Mouse (Mus musculus) lung, embryonic 14.5 days (tissue): ENCODE measurements around the gene Xpot. TPM values are rescaled to one million over a fixed set of nuclear protein-coding genes. Genes with fewer than 3 reads are reported as not detected.

Experiments used
- ATAC-seq: fragments of 200-750 bp; cut with Nextera tagmentation; 2 replicates; pipeline ENCODE4 v1.8.0; 2017; ENCODE audit warnings: mild to moderate bottlenecking, moderate TSS enrichment, moderate library complexity; ENCODE audit not compliant: insufficient read depth
- DNase-seq: peaks from one replicate; pipeline ENCODE4 v3.0.0-alpha.2; 2015
- H3K27ac ChIP-seq: fragments of 300-500 bp; sonication (generic); 2 replicates; pipeline ENCODE4 v1.5.1; 2014; ENCODE audit warnings: low read depth, mild to moderate bottlenecking, moderate library complexity
- H3K27me3 ChIP-seq: fragments of 300-500 bp; sonication (generic); 2 replicates; pipeline ENCODE4 v1.6.1; 2014; ENCODE audit warnings: low read length, control low read depth; ENCODE audit not compliant: insufficient read depth
- H3K36me3 ChIP-seq: fragments of 300-500 bp; sonication (generic); 2 replicates; pipeline ENCODE4 v1.6.1; 2014; ENCODE audit warnings: control low read depth; ENCODE audit not compliant: insufficient read depth
- H3K4me1 ChIP-seq: fragments of 300-500 bp; sonication (generic); 2 replicates; pipeline ENCODE4 v1.6.1; 2014; ENCODE audit warnings: antibody characterized with exemption, control low read depth; ENCODE audit not compliant: insufficient read depth
- H3K4me2 ChIP-seq: fragments of 300-500 bp; sonication (generic); 2 replicates; pipeline ENCODE4 v1.6.1; 2014; ENCODE audit warnings: mild to moderate bottlenecking
- H3K4me3 ChIP-seq: fragments of 300-500 bp; sonication (generic); 2 replicates; pipeline ENCODE4 v1.5.1; 2014; ENCODE audit warnings: low read depth, low read length
- H3K9ac ChIP-seq: fragments of 300-500 bp; sonication (generic); 2 replicates; pipeline ENCODE4 v1.6.1; 2014
- H3K9me3 ChIP-seq: fragments of 300-500 bp; sonication (generic); 2 replicates; pipeline ENCODE4 v1.6.1; 2016; ENCODE audit warnings: low read depth, low read length, control low read depth
- CTCF ChIP-seq: IDR thresholded peaks from 2 replicates; pipeline ENCODE4 v1.5.1; 2016; ENCODE audit warnings: antibody characterized with exemption, low read depth
- WGBS: fragments of 180-500 bp; shearing (Covaris S2); extraction: QIAGEN DNeasy Blood & Tissue Kit; methylation state at CpG from one replicate; pipeline ENCODE4 v1.1.7; 2014; 5-methylcytosine and 5-hydroxymethylcytosine counted together
- polyA plus RNA-seq: library from polyadenylated mRNA; unstranded; fragments of >200 nt; fragmentation: Nextera tagmentation; extraction: Ambion mirVana; gene quantifications from 2 replicates; pipeline ENCODE4 v1.2.1, GENCODE M21; 2014

Gene Xpot
- polyA plus RNA-seq, 1 experiment from 2014 or later, result 67.5 TPM

DNA sequence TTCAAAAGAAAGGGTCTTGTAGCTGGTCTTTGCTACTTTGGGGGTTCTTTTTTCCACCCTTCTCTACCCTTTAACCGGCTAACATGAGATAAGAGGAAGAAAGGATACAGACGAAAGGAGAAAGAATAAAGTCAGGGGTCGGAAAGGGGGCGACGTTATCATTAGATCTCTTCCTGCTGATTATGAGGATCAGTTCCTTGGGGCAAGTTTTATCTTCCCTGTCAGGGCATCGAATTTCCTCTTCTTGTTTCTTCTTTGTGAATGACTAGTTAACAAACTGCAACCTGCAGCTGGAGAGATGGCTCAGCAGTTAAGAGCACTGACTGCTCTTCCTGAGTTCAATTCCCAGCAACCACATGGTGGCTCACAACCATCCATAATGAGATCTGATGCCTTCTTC, 20.2 kb upstream of the Xpot start:
- H3K9me3 ChIP-seq, result no peaks in the 10 kb centered on the region
- TF ChIP-seq CTCF, result no peak
- peaks cover 4% of the 10 kb centered on the region; the same call in 1 of the 2 replicates for H3K4me1 ChIP-seq
- no peak overlapping the region for H3K27ac ChIP-seq
- no peak overlapping the region for H3K4me3 ChIP-seq
- WGBS, result 43% methylated on average over 6 of the region's 6 CpGs
- no peaks in the 10 kb centered on the region for H3K36me3 ChIP-seq
- H3K27me3 ChIP-seq, result peaks cover 23% of the 10 kb centered on the region
- no peak for ATAC-seq
- H3K4me2 ChIP-seq, result no peak overlapping the region
- no peak for DNase-seq
- H3K9ac ChIP-seq, result no peak overlapping the region

DNA sequence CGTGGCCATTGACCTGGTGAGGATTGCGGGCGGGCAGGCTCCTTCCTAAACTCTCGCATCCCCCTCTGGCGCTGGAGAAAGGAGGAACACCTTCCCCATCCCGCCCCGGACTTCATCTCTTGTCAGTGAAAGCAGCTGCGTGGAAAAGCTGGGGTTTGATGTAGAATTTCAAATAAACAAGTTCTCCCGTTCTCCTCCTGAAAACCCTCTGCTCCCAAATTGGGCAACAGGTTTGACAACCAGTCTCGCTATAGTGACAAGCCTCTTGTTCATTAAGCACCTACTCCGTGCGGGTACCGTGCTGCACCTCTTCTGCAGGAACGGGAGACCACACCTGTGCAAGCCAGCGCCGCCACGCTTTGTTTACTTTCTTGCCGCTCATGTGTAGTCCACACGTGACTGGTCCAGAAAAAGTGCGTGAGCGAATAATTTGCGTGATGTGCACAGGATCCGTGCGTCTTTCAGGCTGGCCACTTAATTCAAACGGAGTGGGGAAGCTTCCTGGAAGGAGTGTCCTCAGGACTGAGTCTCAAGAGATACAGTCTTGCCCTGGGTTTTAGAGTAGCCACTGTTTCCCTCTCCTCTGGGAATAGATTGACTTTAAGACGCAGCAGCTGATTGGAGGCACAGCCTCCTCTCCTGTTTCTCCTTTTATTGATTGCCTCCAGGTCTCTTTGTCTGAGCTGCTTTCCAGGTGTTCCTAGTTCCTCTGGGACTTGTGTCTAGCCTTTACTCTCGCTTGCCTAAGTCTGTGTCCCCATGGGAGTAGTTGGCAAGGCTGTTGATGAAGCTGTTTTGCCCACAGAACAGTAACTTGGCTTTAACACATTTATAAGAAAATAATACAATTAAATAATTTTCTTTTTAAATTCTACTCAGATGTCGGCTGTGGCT, 16.2 kb upstream of the Xpot start:
- H3K4me1 ChIP-seq, result peaks cover 4% of the 10 kb centered on the region; the same call in 1 of the 2 replicates
- TF ChIP-seq CTCF, result no peak
- no peaks in the 10 kb centered on the region for H3K9me3 ChIP-seq
- H3K9ac ChIP-seq, result peak overlapping the region; percentile 47
- ATAC-seq, result peak; percentile 60; the same call in 1 of the 2 replicates
- DNase-seq, result peak; percentile 36
- peak overlapping the region; percentile 58 for H3K4me3 ChIP-seq
- WGBS, result 5% methylated on average over 28 of the region's 28 CpGs
- peaks cover 37% of the 10 kb centered on the region for H3K27me3 ChIP-seq
- H3K36me3 ChIP-seq, result no peaks in the 10 kb centered on the region
- H3K27ac ChIP-seq, result no peak overlapping the region
- peak overlapping the region; percentile 98 for H3K4me2 ChIP-seq

DNA sequence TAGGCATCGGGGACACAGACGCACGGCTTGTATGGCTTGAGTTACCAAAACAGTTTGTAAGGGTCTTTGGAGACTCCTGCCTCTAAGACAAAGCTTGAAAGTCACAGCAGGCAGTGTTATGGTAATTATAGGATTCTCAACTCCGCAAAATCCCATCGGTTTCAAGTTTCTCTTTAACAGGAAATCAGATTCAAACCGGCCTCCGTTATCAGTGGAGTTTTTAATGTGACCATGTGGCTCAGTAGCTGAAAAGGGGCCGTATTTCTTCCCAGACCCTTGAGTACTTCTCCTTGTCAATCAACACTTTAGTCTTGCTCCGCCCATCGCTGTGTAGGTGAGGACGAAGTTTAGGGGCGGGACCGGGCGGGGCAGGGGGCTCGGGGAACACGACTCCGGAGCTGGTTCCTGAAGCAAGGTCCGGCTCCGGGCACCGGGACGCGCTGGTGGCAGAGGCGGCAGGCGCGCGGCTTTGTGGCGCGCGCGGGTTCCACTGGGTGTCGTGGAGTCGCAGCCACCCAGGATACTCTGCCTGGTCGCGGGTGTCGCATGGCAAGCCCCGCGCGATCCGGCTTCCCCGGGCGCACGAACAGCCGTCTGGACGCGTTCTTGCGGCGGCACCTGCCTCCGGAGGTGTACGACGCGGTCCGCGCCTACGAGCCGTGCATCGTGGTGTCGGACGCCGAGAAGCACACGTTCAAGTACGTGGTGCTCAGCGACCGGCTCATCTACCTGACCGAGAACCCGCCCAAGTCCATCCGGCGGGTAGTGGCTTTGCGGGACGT, 15.3 kb upstream of the Xpot start, which contains the start of gene D930020B18Rik:
Gene D930020B18Rik (plus strand): TSS at position 317 of the 782 bp plus-strand sequence.
- Histone ChIP-seq H3K9me3 (no peaks in the 10 kb centered on the region), H3K36me3 (no peaks in the 10 kb centered on the region), H3K27me3 (peaks cover 37% of the 10 kb centered on the region), H3K4me1 (peaks cover 4% of the 10 kb centered on the region; the same call in 1 of the 2 replicates), H3K9ac (peak within 1 kb of the TSS; percentile 47), H3K27ac (no peak within 1 kb of the TSS), H3K4me3 (peak within 1 kb of the TSS; percentile 58), H3K4me2 (peak within 1 kb of the TSS; percentile 98)
- under 1% methylated on average over 69 of the region's 69 CpGs for WGBS
- ATAC-seq, result peak; percentile 60; the same call in 1 of the 2 replicates
- no peak for TF ChIP-seq CTCF
- peak; percentile 68 for DNase-seq

DNA sequence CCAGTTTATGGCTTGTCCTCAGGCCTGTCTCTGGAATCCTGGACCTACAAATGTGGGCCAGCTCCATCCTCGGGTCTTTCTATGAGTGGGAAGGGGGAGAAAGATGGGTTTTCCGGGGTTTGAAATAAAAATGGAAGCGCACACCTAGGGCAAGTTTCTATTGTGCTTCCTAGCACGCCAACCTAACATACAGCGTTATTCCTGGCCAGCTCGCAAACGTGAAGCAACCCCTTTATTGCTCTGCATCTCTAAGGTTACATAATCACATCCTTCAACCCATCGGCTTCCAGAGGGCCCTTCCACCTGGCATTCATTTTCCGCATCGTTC, 14.8 kb upstream of the Xpot start:
- no peak for TF ChIP-seq CTCF
- 18% methylated on average over 10 of the region's 10 CpGs for WGBS
- peak overlapping the region; percentile 58 for H3K4me3 ChIP-seq
- H3K27me3 ChIP-seq, result peaks cover 37% of the 10 kb centered on the region
- no peaks in the 10 kb centered on the region for H3K9me3 ChIP-seq
- H3K9ac ChIP-seq, result peak overlapping the region; percentile 47; the same call in 1 of the 2 replicates
- H3K4me2 ChIP-seq, result peak overlapping the region; percentile 98
- no peak for DNase-seq
- no peaks in the 10 kb centered on the region for H3K36me3 ChIP-seq
- peaks cover 4% of the 10 kb centered on the region; the same call in 1 of the 2 replicates for H3K4me1 ChIP-seq
- no peak for ATAC-seq
- no peak overlapping the region for H3K27ac ChIP-seq

DNA sequence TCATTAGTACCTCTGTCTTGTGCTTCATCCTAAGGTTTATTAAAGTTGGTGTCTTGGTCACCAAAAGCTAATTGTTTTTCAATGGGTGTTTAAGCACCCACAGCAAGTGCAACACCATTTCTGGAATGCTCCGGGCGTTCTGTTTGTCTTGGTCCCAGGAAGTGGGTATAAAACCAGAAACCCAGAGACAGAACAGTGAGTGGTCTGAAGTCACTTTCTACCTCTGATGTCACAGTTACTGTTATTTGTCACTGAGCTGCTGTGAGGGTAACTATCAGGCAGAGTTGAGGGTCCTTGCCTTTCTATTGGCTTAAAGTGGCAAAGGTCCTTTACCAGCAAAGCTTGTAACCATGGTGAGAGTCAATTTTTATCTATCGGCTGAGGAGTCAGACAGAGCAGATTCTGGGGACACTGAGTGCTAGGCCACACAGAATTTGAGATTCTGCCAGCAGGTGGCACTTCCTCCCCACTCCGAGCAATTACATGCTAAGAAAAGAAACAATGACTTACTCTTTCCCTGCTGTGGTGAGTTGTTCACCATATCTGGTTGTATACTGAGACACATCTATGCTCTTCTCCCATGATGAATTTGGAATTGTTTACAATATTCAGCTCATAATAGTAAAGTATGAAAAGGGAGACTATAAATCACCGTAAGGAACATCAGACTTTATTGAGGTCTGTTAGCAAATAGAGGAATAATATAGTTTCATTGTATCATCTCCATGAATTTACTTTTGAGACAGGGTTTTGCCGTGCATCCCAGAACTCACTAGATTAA, 14.2 kb upstream of the Xpot start:
- TF ChIP-seq CTCF, result peak; percentile 68
- Histone ChIP-seq H3K36me3 (no peaks in the 10 kb centered on the region), H3K4me2 (peak overlapping the region; percentile 98), H3K9me3 (no peaks in the 10 kb centered on the region), H3K27ac (no peak overlapping the region), H3K9ac (no peak overlapping the region), H3K4me1 (peaks cover 4% of the 10 kb centered on the region; the same call in 1 of the 2 replicates), H3K4me3 (no peak overlapping the region), H3K27me3 (peaks cover 37% of the 10 kb centered on the region)
- ATAC-seq (peak; percentile 37; the same call in 1 of the 2 replicates), DNase-seq (peak; percentile 79)
- WGBS, result 46% methylated on average over 6 of the region's 6 CpGs

DNA sequence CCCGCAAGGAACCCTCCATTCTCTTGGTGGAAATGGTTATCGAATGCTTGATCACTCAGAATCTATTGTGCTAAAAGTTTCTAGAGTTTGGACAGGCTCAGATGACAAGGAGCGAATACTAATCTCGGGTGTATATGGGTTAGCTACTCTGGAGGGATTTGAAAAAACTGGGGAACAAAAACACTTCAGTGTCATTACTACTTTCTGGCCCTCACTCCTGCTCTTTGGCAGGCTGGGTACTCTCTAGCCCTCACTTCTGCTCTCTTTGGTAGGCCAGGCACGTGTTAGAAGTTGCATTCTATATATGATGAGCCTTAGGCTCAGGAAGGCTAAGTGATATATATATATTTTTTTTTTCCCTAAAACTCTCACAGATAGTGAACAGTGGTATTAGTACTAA, 13.4 kb upstream of the Xpot start:
- WGBS, result 77% methylated on average over 5 of the region's 5 CpGs
- Histone ChIP-seq H3K27ac (no peak overlapping the region), H3K9ac (no peak overlapping the region), H3K4me2 (no peak overlapping the region), H3K36me3 (no peaks in the 10 kb centered on the region), H3K27me3 (peaks cover 37% of the 10 kb centered on the region), H3K4me1 (peaks cover 4% of the 10 kb centered on the region; the same call in 1 of the 2 replicates), H3K4me3 (no peak overlapping the region), H3K9me3 (no peaks in the 10 kb centered on the region)
- no peak for TF ChIP-seq CTCF
- DNase-seq (no peak), ATAC-seq (no peak)
